Mouse (Mus musculus) neural tube, embryonic 15.5 days (tissue): ENCODE results near the gene Zfp668. TPM values are rescaled to one million over a fixed set of nuclear protein-coding genes. Genes with fewer than 3 reads are reported as not detected.
A peak's percentile ranks its signal among the peaks of the same experiment; 100 is the strongest.
"Not testable (repeated sequence)": the region's sequence is repeated elsewhere in the genome, so short reads cannot be mapped to it uniquely, and the experiment has no call there.

Source experiments
- ATAC-seq: fragments of 200-750 bp; cut with Nextera tagmentation; 2 replicates; pipeline ENCODE4 v1.8.0; 2017; ENCODE audit warnings: mild to moderate bottlenecking, moderate TSS enrichment, moderate library complexity; ENCODE audit not compliant: low FRiP score
- H3K27ac ChIP-seq: fragments of 300-500 bp; sonication (generic); replicated peaks from 2 replicates; pipeline ENCODE4 v1.5.1; 2015; ENCODE audit warnings: mild to moderate bottlenecking, inconsistent platforms
- H3K27me3 ChIP-seq: fragments of 300-500 bp; sonication (generic); replicated peaks from 2 replicates; pipeline ENCODE4 v1.6.1; 2015; ENCODE audit warnings: inconsistent platforms
- H3K36me3 ChIP-seq: fragments of 300-500 bp; sonication (generic); 2 replicates; pipeline ENCODE4 v1.6.1; 2015; ENCODE audit warnings: inconsistent platforms
- H3K4me1 ChIP-seq: fragments of 300-500 bp; sonication (generic); 2 replicates; pipeline ENCODE4 v1.6.1; 2015; ENCODE audit warnings: inconsistent platforms
- H3K4me2 ChIP-seq: fragments of 300-500 bp; sonication (generic); 2 replicates; pipeline ENCODE4 v1.6.1; 2015; ENCODE audit warnings: inconsistent platforms, mild to moderate bottlenecking, moderate library complexity
- H3K4me3 ChIP-seq: fragments of 300-500 bp; sonication (generic); replicated peaks from 2 replicates; pipeline ENCODE4 v1.5.1; 2015; ENCODE audit warnings: mild to moderate bottlenecking, inconsistent platforms
- H3K9ac ChIP-seq: fragments of 300-500 bp; sonication (generic); replicated peaks from 2 replicates; pipeline ENCODE4 v1.6.1; 2015; ENCODE audit warnings: mild to moderate bottlenecking, inconsistent platforms
- H3K9me3 ChIP-seq: fragments of 300-500 bp; sonication (generic); replicated peaks from 2 replicates; pipeline ENCODE4 v1.6.1; 2016; ENCODE audit warnings: inconsistent platforms
- WGBS: fragments of 180-500 bp; shearing (Covaris S2); methylation state at CpG from one replicate; pipeline ENCODE4 v1.1.7; 2015; ENCODE audit warnings: mixed read lengths; 5-methylcytosine and 5-hydroxymethylcytosine counted together
- polyA plus RNA-seq: library from polyadenylated mRNA; unstranded; fragments of >200 nt; fragmentation: Nextera tagmentation; extraction: Ambion mirVana; gene quantifications from 2 replicates; pipeline ENCODE4 v1.2.1, GENCODE M21; 2015

Zfp668 gene
- polyA plus RNA-seq, 1 experiment from 2014 or later: 30.4 TPM

DNA sequence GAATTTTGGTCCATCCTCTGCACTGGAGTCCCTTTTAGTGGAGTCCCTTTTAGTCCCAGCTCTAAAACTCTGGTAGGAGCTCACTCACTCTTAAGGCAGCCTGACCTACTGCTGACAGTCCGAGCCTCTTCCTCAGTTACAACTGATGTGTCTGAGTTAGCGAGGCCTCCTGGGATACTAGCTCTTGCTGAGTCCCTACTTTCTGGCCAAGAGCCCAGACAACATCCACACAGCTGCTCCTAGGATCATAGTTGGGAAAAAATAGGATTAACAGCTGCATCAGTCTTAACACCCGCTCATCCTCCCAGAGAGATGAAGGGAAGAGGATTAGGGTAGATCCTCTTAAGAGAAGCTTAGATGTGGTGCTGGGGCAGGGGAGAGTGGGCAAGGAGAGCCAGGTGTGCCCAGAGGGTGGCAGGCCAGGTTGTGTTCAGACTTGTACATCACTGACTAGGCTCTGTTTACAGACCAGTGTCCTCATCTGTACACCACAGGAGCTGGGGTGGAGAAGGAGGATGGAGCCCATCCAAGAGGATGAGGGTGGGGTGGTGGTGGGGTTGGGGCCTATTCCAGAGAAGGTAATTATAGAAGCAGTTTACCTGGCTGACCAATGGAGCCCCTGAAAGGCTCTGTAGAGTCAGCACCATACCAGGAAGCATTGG, 7.3 kb downstream of the Zfp668 start:
- H3K4me1 ChIP-seq: peaks cover 32% of the 10 kb centered on the region
- ATAC-seq: no peak
- H3K9me3 ChIP-seq: no peaks in the 10 kb centered on the region
- WGBS: 67% methylated on average over 3 of the region's 3 CpGs
- H3K36me3 ChIP-seq: peaks cover 52% of the 10 kb centered on the region
- H3K4me3 ChIP-seq: no peak overlapping the region
- H3K4me2 ChIP-seq: no peak overlapping the region
- no peaks in the 10 kb centered on the region for H3K27me3 ChIP-seq
- peak overlapping the region; percentile 4; the same call in 1 of the 2 replicates for H3K27ac ChIP-seq
- no peak overlapping the region for H3K9ac ChIP-seq

DNA sequence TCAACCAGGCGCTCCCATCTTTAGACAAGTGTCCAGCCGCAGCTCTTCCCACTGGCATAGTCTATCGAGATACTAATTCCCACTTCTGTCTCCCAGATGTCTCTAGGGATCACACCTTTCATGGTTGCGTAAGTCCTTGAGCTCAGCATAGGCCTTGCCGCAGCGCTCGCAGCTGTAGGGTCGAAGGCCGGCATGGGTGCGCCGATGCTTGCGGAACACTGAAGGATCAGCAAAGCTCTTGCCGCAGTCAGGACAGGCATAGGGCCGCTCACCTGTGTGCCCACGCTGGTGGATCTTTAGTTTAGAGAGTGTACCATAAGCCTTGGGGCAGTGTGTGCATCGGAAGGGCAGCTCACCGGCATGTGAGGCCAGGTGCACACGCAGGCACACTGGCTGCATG, 9.0 kb downstream of the Zfp668 start:
- 97% methylated on average over 18 of the region's 18 CpGs for WGBS
- peaks cover 18% of the 10 kb centered on the region for H3K4me1 ChIP-seq
- H3K9ac ChIP-seq: no peak overlapping the region
- H3K9me3 ChIP-seq: no peaks in the 10 kb centered on the region
- H3K4me3 ChIP-seq: no peak overlapping the region
- peaks cover 57% of the 10 kb centered on the region for H3K36me3 ChIP-seq
- H3K27ac ChIP-seq: no peak overlapping the region
- H3K27me3 ChIP-seq: no peaks in the 10 kb centered on the region
- H3K4me2 ChIP-seq: no peak overlapping the region
- no peak for ATAC-seq

DNA sequence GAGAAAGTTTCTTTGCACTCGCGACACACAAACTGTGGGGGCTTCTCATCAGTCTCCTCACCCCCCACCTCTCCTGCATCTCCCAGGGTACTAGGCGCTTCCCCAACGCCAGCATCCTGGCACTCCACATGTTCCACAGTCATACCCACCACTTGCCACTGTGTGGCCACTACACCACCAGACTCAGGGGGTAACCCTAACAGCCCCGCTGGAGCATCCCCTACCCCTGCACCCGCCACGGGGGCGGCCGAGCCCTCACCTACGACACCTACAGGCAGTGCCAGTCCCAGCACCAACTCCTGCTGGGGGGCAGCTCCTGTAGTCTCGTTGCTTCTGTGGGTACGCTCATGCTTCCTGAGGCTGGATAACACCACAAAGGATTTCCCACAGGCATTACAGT, 10.2 kb downstream of the Zfp668 start:
- no peak overlapping the region for H3K4me3 ChIP-seq
- H3K4me1 ChIP-seq: peaks cover 11% of the 10 kb centered on the region
- H3K36me3 ChIP-seq: peaks cover 49% of the 10 kb centered on the region
- H3K4me2 ChIP-seq: no peak overlapping the region
- no peaks in the 10 kb centered on the region for H3K9me3 ChIP-seq
- WGBS: 97% methylated on average over 12 of the region's 12 CpGs
- no peaks in the 10 kb centered on the region for H3K27me3 ChIP-seq
- H3K27ac ChIP-seq: no peak overlapping the region
- ATAC-seq: no peak
- H3K9ac ChIP-seq: no peak overlapping the region

DNA sequence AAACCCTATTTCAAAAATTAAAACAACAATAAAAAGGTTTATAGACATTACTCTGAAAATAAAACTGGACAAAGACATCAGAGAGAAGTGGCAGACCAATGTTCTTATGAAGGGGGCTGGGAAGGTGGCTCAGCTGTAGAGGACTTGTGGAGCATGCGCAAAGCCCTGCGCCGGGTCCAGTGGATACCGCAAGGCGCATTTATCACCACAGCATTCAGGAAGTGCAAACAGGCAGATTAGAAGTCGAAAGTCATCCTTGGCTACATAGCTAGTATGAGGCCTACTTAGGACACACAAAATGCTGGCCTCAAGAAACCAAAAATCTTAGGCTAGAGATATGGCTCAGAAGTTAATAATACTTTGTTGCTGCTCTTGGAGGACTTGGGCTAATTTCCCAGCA, 18.4 kb downstream of the Zfp668 start:
- Histone ChIP-seq H3K27me3 (no peaks in the 10 kb centered on the region), H3K36me3 (no peaks in the 10 kb centered on the region), H3K4me1 (no peaks in the 10 kb centered on the region), H3K9ac (no peak overlapping the region), H3K9me3 (no peaks in the 10 kb centered on the region), H3K4me2 (no peak overlapping the region), H3K4me3 (no peak overlapping the region), H3K27ac (no peak overlapping the region)
- ATAC-seq: no peak
- WGBS: 97% methylated on average over 6 of the region's 6 CpGs

DNA sequence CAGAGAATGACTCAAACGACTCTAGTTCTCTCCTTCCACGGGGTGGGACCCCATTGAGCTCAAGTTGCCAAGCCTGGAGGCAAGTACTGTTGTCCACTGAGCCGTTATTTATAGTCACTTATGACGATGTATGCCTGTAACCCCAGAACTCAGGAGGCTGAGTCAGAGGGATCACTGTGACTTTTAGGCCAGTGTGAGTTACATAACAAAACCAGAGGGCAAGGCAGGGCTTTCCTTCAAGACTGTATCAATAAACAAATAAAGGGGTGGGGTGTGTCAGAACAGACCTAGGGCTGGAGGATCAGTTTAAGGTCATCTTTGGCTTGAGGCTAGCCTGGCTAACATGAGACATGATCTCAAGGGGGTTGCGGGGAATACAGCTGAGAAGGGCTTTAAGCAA, 25.7 kb downstream of the Zfp668 start:
- 73% methylated on average over 5 of the region's 5 CpGs for WGBS
- H3K4me3 ChIP-seq: no peak overlapping the region
- H3K27me3 ChIP-seq: no peaks in the 10 kb centered on the region
- H3K9ac ChIP-seq: no peak overlapping the region
- no peaks in the 10 kb centered on the region for H3K4me1 ChIP-seq
- H3K27ac ChIP-seq: no peak overlapping the region
- H3K36me3 ChIP-seq: peaks cover 8% of the 10 kb centered on the region
- ATAC-seq: no peak
- H3K4me2 ChIP-seq: no peak overlapping the region
- no peaks in the 10 kb centered on the region for H3K9me3 ChIP-seq

DNA sequence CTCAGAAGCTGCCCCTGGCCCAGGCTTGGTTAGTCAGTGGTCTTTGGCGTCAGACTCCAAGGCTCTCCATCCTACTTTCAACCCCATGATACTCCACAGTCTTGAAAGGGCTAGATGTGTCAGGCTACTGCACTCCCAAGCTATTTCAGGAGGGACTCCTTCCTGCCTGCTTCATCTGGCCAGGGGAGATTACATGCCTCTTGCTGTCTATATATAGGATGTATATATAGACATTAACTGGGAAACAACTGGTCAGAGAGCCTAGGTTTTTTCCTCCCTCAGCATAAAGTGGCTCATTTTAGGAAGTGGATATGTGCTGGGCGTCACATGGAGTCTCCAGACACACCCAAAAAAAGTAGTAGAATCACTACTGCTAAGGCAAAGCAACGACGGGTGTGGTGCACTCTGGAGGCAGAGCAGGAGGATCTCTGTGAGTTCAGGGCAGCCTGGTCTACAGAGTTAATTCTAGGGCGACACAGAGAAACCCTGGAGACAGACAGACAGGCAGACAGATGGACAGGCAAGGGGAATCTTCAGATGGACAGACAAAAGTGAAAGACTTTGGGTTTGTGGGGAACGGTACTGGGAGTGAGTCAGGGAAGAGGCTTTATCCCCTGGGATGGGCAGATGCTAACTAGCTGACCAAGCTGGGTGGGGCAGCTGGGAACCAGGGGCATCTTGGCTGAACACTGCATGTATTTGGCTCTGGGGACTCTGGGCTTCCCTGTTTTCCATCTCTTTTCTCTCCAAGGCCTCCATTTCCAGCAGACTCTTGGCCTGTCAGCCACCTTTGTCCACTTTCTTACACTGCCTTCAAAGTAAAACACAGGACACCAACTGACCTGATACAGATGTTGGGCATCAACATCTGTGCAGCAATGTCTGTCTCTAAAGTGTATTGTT, 26.4 kb downstream of the Zfp668 start:
- Histone ChIP-seq H3K27ac (no peak overlapping the region), H3K9ac (no peak overlapping the region), H3K4me2 (no peak overlapping the region), H3K9me3 (no peaks in the 10 kb centered on the region), H3K36me3 (peaks cover 8% of the 10 kb centered on the region), H3K27me3 (no peaks in the 10 kb centered on the region), H3K4me1 (no peaks in the 10 kb centered on the region), H3K4me3 (no peak overlapping the region)
- 76% methylated on average over 6 of the region's 6 CpGs for WGBS
- no peak for ATAC-seq

DNA sequence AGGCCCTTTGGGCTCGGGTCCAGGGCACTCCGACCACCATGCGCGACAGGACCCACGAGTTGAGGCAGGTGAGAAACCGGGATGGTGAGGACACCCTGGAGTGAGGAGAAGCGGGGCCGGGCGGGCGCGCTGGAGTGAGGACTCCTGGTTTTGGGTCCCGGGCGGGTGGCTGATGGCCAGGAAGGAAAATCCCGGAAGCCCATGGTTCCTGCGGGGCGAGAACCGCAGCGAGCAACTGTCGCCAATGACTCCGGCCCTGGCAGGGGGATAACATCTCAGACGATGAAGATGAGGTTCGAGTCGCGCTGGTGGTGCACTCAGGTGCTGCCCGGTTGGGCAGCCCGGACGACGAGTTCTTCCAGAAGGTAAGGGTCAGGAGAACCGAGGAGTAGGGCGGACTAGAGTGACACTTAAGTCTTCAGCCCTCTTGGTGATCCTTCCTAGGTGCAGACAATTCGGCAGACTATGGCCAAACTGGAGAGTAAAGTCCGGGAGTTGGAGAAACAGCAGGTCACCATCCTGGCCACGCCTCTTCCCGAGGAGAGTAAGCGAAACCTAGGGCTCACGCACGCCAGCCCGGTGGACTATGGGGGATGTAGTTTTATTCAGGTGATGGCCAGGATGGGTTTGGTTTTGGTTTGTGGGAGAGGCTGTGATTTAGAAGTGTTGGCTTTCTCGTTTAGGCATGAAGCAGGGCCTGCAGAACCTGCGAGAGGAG, 34.5 kb downstream of the Zfp668 start:
- Histone ChIP-seq H3K27me3 (no peaks in the 10 kb centered on the region), H3K4me1 (peaks cover 19% of the 10 kb centered on the region), H3K4me3 (peak overlapping the region; percentile 64), H3K9ac (peak overlapping the region; percentile 42), H3K27ac (peak overlapping the region; percentile 95), H3K9me3 (no peaks in the 10 kb centered on the region), H3K36me3 (peaks cover 10% of the 10 kb centered on the region; the same call in 1 of the 2 replicates), H3K4me2 (peak overlapping the region; percentile 82)
- ATAC-seq: peak; percentile 71
- under 1% methylated on average over 40 of the region's 40 CpGs for WGBS

DNA sequence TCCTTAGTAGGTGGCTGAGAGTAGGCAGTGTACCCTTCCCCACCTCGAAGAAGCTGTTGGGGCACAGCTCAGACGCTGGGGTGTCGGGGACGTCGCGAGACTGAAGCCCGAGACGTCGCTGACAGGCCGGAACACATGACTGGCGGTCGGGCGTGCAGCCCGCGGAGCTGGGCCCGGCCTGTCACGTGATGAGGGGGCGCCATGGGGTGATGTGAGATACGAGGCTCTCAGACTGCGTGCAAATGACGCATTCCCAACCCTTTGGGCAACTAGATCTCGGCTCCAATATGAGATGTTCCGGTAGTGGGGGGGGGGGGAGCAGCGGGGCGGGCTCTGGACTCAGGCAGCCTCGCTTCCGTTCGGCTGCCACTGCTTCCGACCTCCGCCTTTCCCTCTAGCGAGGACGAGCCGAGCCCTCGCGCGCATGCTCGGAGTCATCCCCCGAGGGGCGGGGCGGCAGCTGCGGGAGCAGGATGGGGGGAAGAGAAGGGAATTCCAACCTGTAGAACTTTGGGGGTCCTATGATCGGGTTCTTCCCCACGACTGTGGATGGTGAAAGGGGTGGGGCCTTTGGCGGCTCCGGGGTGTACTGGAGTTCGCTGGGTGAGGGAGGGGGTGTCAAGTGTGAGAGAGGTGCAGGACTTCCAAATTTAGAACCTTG, 35.2 kb downstream of the Zfp668 start:
- WGBS: under 1% methylated on average over 43 of the region's 46 CpGs
- peak; percentile 94 for ATAC-seq
- peak overlapping the region; percentile 95 for H3K27ac ChIP-seq
- peak overlapping the region; percentile 82 for H3K4me2 ChIP-seq
- H3K9ac ChIP-seq: peak overlapping the region; percentile 65
- H3K27me3 ChIP-seq: no peaks in the 10 kb centered on the region
- H3K4me3 ChIP-seq: peak overlapping the region; percentile 64
- H3K4me1 ChIP-seq: peaks cover 19% of the 10 kb centered on the region
- no peaks in the 10 kb centered on the region for H3K9me3 ChIP-seq
- H3K36me3 ChIP-seq: peaks cover 8% of the 10 kb centered on the region; the same call in 1 of the 2 replicates

DNA sequence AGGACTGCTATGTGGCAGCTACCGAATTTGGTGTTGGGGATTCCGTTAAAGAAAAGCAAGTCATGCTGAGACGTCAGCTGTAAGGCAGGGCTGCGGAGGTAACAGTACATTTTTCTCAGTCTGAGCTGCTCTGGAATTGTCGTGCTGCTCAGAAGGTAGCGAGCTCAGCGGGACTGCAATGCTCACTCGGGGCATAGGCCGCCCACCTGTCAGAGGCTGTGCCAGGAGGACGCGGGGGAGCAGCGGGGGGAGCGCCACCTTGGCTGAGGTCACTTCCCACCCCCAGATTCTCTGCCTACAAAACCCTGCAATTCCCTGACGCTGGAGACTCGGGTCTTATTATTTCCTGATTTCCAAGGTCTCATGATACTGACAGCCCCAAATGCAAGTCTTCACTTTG, 35.7 kb downstream of the Zfp668 start:
- 3% methylated on average over 15 of the region's 15 CpGs for WGBS
- H3K9me3 ChIP-seq: no peaks in the 10 kb centered on the region
- peak overlapping the region; percentile 95 for H3K27ac ChIP-seq
- peak overlapping the region; percentile 64 for H3K4me3 ChIP-seq
- H3K4me2 ChIP-seq: peak overlapping the region; percentile 82
- peak; percentile 37; the same call in 1 of the 2 replicates for ATAC-seq
- no peaks in the 10 kb centered on the region for H3K27me3 ChIP-seq
- peak overlapping the region; percentile 65 for H3K9ac ChIP-seq
- H3K4me1 ChIP-seq: peaks cover 19% of the 10 kb centered on the region
- H3K36me3 ChIP-seq: peaks cover 7% of the 10 kb centered on the region; the same call in 1 of the 2 replicates

DNA sequence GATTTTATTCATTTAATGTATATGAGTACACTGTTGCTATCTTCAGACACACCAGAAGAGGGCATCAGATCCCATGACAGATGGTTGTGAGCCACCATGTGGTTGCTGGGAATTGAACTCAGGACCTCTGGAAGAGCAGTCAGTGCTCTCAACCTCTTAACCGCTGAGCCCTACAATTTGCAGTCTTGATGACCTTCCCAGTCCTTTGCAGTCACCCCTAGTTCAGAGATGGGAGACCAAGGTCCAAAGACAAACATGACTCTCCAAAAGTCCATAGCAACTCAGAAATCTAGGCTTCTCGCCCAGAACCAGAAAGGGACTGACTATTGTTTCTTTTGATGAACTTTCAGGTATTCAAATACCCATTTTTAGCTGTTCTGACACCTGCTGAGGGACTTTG, 36.6 kb downstream of the Zfp668 start:
- not testable (repeated sequence) for H3K9ac ChIP-seq, H3K27ac ChIP-seq, H3K27me3 ChIP-seq, H3K4me3 ChIP-seq, H3K9me3 ChIP-seq, H3K4me2 ChIP-seq, ATAC-seq, H3K36me3 ChIP-seq
- WGBS: 76% methylated on average over 2 of the region's 2 CpGs
- peaks cover 19% of the 10 kb centered on the region for H3K4me1 ChIP-seq

DNA sequence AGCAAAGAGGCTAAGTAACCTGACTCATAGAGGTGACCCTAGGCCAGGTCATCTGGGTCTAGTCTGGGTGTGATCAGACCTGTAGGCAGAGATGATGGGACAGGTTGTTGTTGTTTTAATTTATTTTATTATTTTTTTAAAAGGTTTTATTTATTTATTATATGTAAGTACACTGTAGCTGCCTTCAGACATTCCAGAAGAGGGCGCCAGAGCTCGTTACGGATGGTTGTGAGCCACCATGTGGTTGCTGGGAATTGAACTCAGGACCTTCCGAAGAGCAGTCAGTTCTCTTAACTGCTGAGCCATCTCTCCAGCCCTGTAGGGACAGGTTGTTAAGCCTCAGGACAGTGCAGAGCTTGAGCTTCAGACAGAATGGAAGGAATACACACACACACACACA, 38.8 kb downstream of the Zfp668 start:
- not testable (repeated sequence) for ATAC-seq, H3K9ac ChIP-seq, H3K27me3 ChIP-seq, H3K4me3 ChIP-seq, H3K9me3 ChIP-seq, H3K4me2 ChIP-seq, H3K27ac ChIP-seq, H3K36me3 ChIP-seq
- H3K4me1 ChIP-seq: peaks cover 17% of the 10 kb centered on the region
- 81% methylated on average over 4 of the region's 4 CpGs for WGBS
